Mouse (Mus musculus) brain, embryonic 18.5 days (tissue): ENCODE measurements around the gene Slc16a13.

Experiments used
- DNase-seq: peaks from one replicate; pipeline ENCODE4 v3.0.0-alpha.2; 2012; ENCODE audit warnings: low read depth, low spot score

Slc16a13 gene

GRCm38 (mm10) chr11:70211972-70212371, 8.9 kb downstream of the Slc16a13 start:
- no peak for DNase-seq

GRCm38 (mm10) chr11:70210681-70211080, 10.2 kb downstream of the Slc16a13 start:
- no peak for DNase-seq

GRCm38 (mm10) chr11:70208778-70209388, 12.0 kb downstream of the Slc16a13 start:
- no peak for DNase-seq

- no peak for DNase-seq
Observed at GRCm38 (mm10) chr11:70207283-70207682, 13.6 kb downstream of the Slc16a13 start.

GRCm38 (mm10) chr11:70206801-70207200, 14.1 kb downstream of the Slc16a13 start:
- DNase-seq: no peak

- peak; percentile 46 for DNase-seq
Observed at GRCm38 (mm10) chr11:70201691-70202090, 19.2 kb downstream of the Slc16a13 start.

- DNase-seq: no peak
Observed at GRCm38 (mm10) chr11:70200036-70200608, 20.7 kb downstream of the Slc16a13 start.

- no peak for DNase-seq
Observed at GRCm38 (mm10) chr11:70199107-70199506, 21.8 kb downstream of the Slc16a13 start.

GRCm38 (mm10) chr11:70198332-70198731, 22.5 kb downstream of the Slc16a13 start:
- no peak for DNase-seq

- no peak for DNase-seq
Observed at GRCm38 (mm10) chr11:70193354-70194285, 27.2 kb downstream of the Slc16a13 start.

GRCm38 (mm10) chr11:70192157-70192556, 28.7 kb downstream of the Slc16a13 start:
- no peak for DNase-seq

- DNase-seq: no peak
Observed at GRCm38 (mm10) chr11:70191188-70191587, 29.7 kb downstream of the Slc16a13 start.

GRCm38 (mm10) chr11:70189319-70190134, 31.3 kb downstream of the Slc16a13 start:
- DNase-seq: no peak

GRCm38 (mm10) chr11:70185120-70185519, 35.7 kb downstream of the Slc16a13 start:
- no peak for DNase-seq

GRCm38 (mm10) chr11:70180496-70180895, 40.4 kb downstream of the Slc16a13 start:
- no peak for DNase-seq

GRCm38 (mm10) chr11:70179401-70179800, 41.5 kb downstream of the Slc16a13 start:
- DNase-seq: peak; percentile 8

- DNase-seq: no peak
Observed at GRCm38 (mm10) chr11:70178756-70179155, 42.1 kb downstream of the Slc16a13 start.

GRCm38 (mm10) chr11:70178311-70178710, 42.6 kb downstream of the Slc16a13 start:
- no peak for DNase-seq

- DNase-seq: no peak
Observed at GRCm38 (mm10) chr11:70177647-70178046, 43.2 kb downstream of the Slc16a13 start.

- DNase-seq: no peak
Observed at GRCm38 (mm10) chr11:70174491-70174890, 46.4 kb downstream of the Slc16a13 start.

- no peak for DNase-seq
Observed at GRCm38 (mm10) chr11:70172298-70172697, 48.6 kb downstream of the Slc16a13 start.

GRCm38 (mm10) chr11:70171847-70172246, 49.0 kb downstream of the Slc16a13 start:
- DNase-seq: no peak
